9 mouse cellular contexts compared by ENCODE assay signal in genomic region chr2:153475114-153476112, GRCm38 (mm10). TPM values are rescaled to one million over a fixed set of nuclear protein-coding genes. Genes with fewer than 3 reads are reported as not detected.
DNase-seq lines count a peak whose midpoint lies in the region; ATAC-seq and TF ChIP-seq lines count a peak whose summit lies in the region.
"Had no signal": no experiment of that assay in that cellular context is flagged by ENCODE, and none has a peak within 500 bp of the region (broad histone marks: within the 10 kb centered on the region; RNA-seq: fewer than 3 reads in every experiment).

No protein-coding gene starts in this region.

- no peaks in the 10 kb centered on the region for H3K27me3 ChIP-seq in forebrain, postnatal 0 days (ENCODE audit: insufficient read depth, low read length)
- no peaks in the 10 kb centered on the region for H3K27me3 ChIP-seq in kidney, embryonic 16.5 days (ENCODE audit: insufficient read depth, low read length)
- H3K27me3 ChIP-seq in neural tube, embryonic 13.5 days, result no peaks in the 10 kb centered on the region

- no peaks in the 10 kb centered on the region for H3K9me3 ChIP-seq in forebrain, postnatal 0 days (ENCODE audit: low read length)
- no peaks in the 10 kb centered on the region for H3K9me3 ChIP-seq in kidney, embryonic 16.5 days (ENCODE audit: low read length)
- no peaks in the 10 kb centered on the region for H3K9me3 ChIP-seq in neural tube, embryonic 13.5 days

- H3K4me2 ChIP-seq in forebrain, postnatal 0 days (ENCODE audit: low read depth), result no peak overlapping the region
- no peak overlapping the region for H3K4me2 ChIP-seq in kidney, embryonic 16.5 days (replicated peaks; ENCODE audit: low read depth, low read length)
- H3K4me2 ChIP-seq in neural tube, embryonic 13.5 days, result no peak overlapping the region

- peaks cover 10% of the 10 kb centered on the region; the same call in 1 of the 2 replicates for H3K36me3 ChIP-seq in forebrain, postnatal 0 days (ENCODE audit: insufficient read depth)
- H3K36me3 ChIP-seq in kidney, embryonic 16.5 days (ENCODE audit: insufficient read depth, low read length), result no peaks in the 10 kb centered on the region
- H3K36me3 ChIP-seq in neural tube, embryonic 13.5 days, result peaks cover 7% of the 10 kb centered on the region

- no peak overlapping the region for H3K4me3 ChIP-seq in gastrocnemius, adult 2 months
- H3K4me3 ChIP-seq in forebrain, postnatal 0 days (ENCODE audit: low read depth, low read length), result no peak overlapping the region
- no peak overlapping the region for H3K4me3 ChIP-seq in kidney, embryonic 16.5 days (ENCODE audit: low read length)
- no peak overlapping the region for H3K4me3 ChIP-seq in neural tube, embryonic 13.5 days

- peak overlapping the region; percentile 54 for H3K27ac ChIP-seq in gastrocnemius, adult 2 months
- H3K27ac ChIP-seq in forebrain, postnatal 0 days (ENCODE audit: low read depth, low read length), result no peak overlapping the region
- peak overlapping the region; percentile 67 for H3K27ac ChIP-seq in kidney, embryonic 16.5 days (ENCODE audit: low read length)
- peak overlapping the region; percentile 25 for H3K27ac ChIP-seq in neural tube, embryonic 13.5 days (replicated peaks)

- H3K9ac ChIP-seq in forebrain, postnatal 0 days, result no peak overlapping the region
- no peak overlapping the region for H3K9ac ChIP-seq in kidney, embryonic 16.5 days (replicated peaks; ENCODE audit: low read length)
- H3K9ac ChIP-seq in neural tube, embryonic 13.5 days, result peak overlapping the region; percentile 34; the same call in 1 of the 2 replicates

- DNase-seq in gastrocnemius, adult 2 months, result no peak
- no peak for DNase-seq in gastrocnemius, adult 8-10 months (ENCODE audit: low spot score in 2 of 2)
- DNase-seq in Muller cell, postnatal 12 days (ENCODE audit: inconsistent ontology term), result peak; percentile 30
- DNase-seq in forebrain, postnatal 0 days, result peak; percentile 13
- no peak for DNase-seq in thymus, postnatal 10 days (ENCODE audit: low spot score in 2 of 2)
- no peak for DNase-seq in testis, postnatal 14 days (ENCODE audit: low spot score)

- WGBS in forebrain, postnatal 0 days, result 40% methylated on average over 4 of the region's 4 CpGs
- 34% methylated on average over 4 of the region's 4 CpGs for WGBS in kidney, embryonic 16.5 days
- WGBS in neural tube, embryonic 13.5 days, result 42% methylated on average over 4 of the region's 4 CpGs

- H3K4me1 ChIP-seq in forebrain, postnatal 0 days (ENCODE audit: insufficient read depth), result no peaks in the 10 kb centered on the region
- peaks cover 29% of the 10 kb centered on the region for H3K4me1 ChIP-seq in kidney, embryonic 16.5 days (ENCODE audit: insufficient read depth, low read length)
- peaks cover 24% of the 10 kb centered on the region for H3K4me1 ChIP-seq in neural tube, embryonic 13.5 days (replicated peaks)

- intact Hi-C loops in gastrocnemius, adult 2 months (cut with DNase I), result no loop called here

- no peak for TF ChIP-seq CTCF in gastrocnemius, adult 2 months (IDR thresholded peaks at IDR 0.05)
- TF ChIP-seq CTCF in forebrain, postnatal 0 days (IDR thresholded peaks at IDR 0.05; ENCODE audit: low read depth), result no peak

- ATAC-seq in forebrain, postnatal 0 days, result no peak; the same call in 1 of the 2 replicates
- ATAC-seq in kidney, embryonic 16.5 days (ENCODE audit: low FRiP score, low TSS enrichment), result peak; percentile 36
- no peak for ATAC-seq in neural tube, embryonic 13.5 days (ENCODE audit: low read depth)

RNA-seq across cellular contexts. Expression of gene 4930404H24Rik, which starts 17.2 kb away (rescaled TPM):
- total RNA-seq in gastrocnemius, adult 2 months (2021), result not detected
- not detected for total RNA-seq in gastrocnemius, adult 8-10 months (2022)
- not detected in 2 replicates for total RNA-seq in forebrain, postnatal 0 days (2014; rRNA removed)
- not detected in 2 replicates for polyA plus RNA-seq in forebrain, postnatal 0 days (2015; fragmentation: Nextera tagmentation; extraction: Ambion mirVana)
- polyA plus RNA-seq in kidney, embryonic 16.5 days (2015; fragmentation: Nextera tagmentation; extraction: Ambion mirVana), result not detected in 2 replicates
- polyA plus RNA-seq in neural tube, embryonic 13.5 days (2015; fragmentation: Nextera tagmentation; extraction: Ambion mirVana), result not detected in 2 replicates
- polyA plus RNA-seq: frontal cortex, adult 2 months had no signal

RNA-seq across cellular contexts. Expression of gene Nol4l, which starts 54.4 kb away (rescaled TPM):
- 1 to 10 TPM; 1.0 to 1.2 TPM for total RNA-seq in gastrocnemius, adult 2 months (2021)
- total RNA-seq in gastrocnemius, adult 8-10 months (2022), result under 1 TPM; 0.29 to 0.94 (median 0.41) TPM
- 57.4 and 58.5 TPM in 2 replicates for total RNA-seq in forebrain, postnatal 0 days (2014; rRNA removed)
- polyA plus RNA-seq in forebrain, postnatal 0 days (2015; fragmentation: Nextera tagmentation; extraction: Ambion mirVana), result 20.5 and 28.0 TPM in 2 replicates
- 13.8 and 17.1 TPM in 2 replicates for polyA plus RNA-seq in kidney, embryonic 16.5 days (2015; fragmentation: Nextera tagmentation; extraction: Ambion mirVana)
- polyA plus RNA-seq in neural tube, embryonic 13.5 days (2015; fragmentation: Nextera tagmentation; extraction: Ambion mirVana), result 40.8 and 43.3 TPM in 2 replicates

Comparison
In these comparisons a context has a peak if more than half of its experiments do, and no peak if none do; other contexts are left out.
1. DNase-seq: peak in Muller cell, postnatal 12 days (single experiment) and forebrain, postnatal 0 days (single experiment); none in gastrocnemius, adult 2 months (single experiment), gastrocnemius, adult 8-10 months (0 of 2), thymus, postnatal 10 days (0 of 2) and testis, postnatal 14 days (single experiment).
2. RNA of gene Nol4l, which starts 54.4 kb away (total RNA-seq): 57.4 to 58.5 TPM in forebrain, postnatal 0 days; 1.0 to 1.2 TPM in gastrocnemius, adult 2 months and 0.29 to 0.94 TPM in gastrocnemius, adult 8-10 months; every median in the first group is over 10 times any median in the second.